ENCODE assay signal across 8 mouse cellular contexts in genomic region chr13:94037313-94038051, GRCm38 (mm10). TPM values are rescaled to one million over a fixed set of nuclear protein-coding genes. Genes with fewer than 3 reads are reported as not detected.
A peak's percentile ranks its signal among the peaks of the same experiment; 100 is the strongest.
DNase-seq lines count a peak whose midpoint lies in the region; ATAC-seq and TF ChIP-seq lines count a peak whose summit lies in the region.

No protein-coding gene starts in this region.

- no peak for TF ChIP-seq CTCF in forebrain, postnatal 0 days (IDR thresholded peaks at IDR 0.05; ENCODE audit: low read depth)

- no peaks in the 10 kb centered on the region for H3K9me3 ChIP-seq in midbrain, embryonic 10.5 days (replicated peaks)
- no peaks in the 10 kb centered on the region for H3K9me3 ChIP-seq in midbrain, embryonic 14.5 days (ENCODE audit: control insufficient read depth, low read length)
- no peaks in the 10 kb centered on the region for H3K9me3 ChIP-seq in forebrain, postnatal 0 days (ENCODE audit: low read length)
- H3K9me3 ChIP-seq in intestine, embryonic 15.5 days = no peaks in the 10 kb centered on the region
- no peaks in the 10 kb centered on the region for H3K9me3 ChIP-seq in midbrain, embryonic 16.5 days (replicated peaks; ENCODE audit: control insufficient read depth, low read length, poor library complexity, severe bottlenecking)

- no peak; the same call in 1 of the 2 replicates for ATAC-seq in midbrain, embryonic 14.5 days (ENCODE audit: low FRiP score, low TSS enrichment)
- peak; percentile 84; the same call in 1 of the 2 replicates for ATAC-seq in forebrain, postnatal 0 days
- no peak for ATAC-seq in intestine, embryonic 15.5 days
- peak; percentile 48; the same call in 1 of the 2 replicates for ATAC-seq in midbrain, embryonic 16.5 days

- H3K27me3 ChIP-seq in midbrain, embryonic 10.5 days (ENCODE audit: low read depth, poor library complexity, severe bottlenecking) = no peaks in the 10 kb centered on the region
- no peaks in the 10 kb centered on the region for H3K27me3 ChIP-seq in midbrain, embryonic 14.5 days (ENCODE audit: control insufficient read depth, insufficient read depth, low read length)
- no peaks in the 10 kb centered on the region for H3K27me3 ChIP-seq in forebrain, postnatal 0 days (ENCODE audit: insufficient read depth, low read length)
- H3K27me3 ChIP-seq in intestine, embryonic 15.5 days (replicated peaks) = no peaks in the 10 kb centered on the region
- no peaks in the 10 kb centered on the region for H3K27me3 ChIP-seq in midbrain, embryonic 16.5 days (ENCODE audit: control insufficient read depth, insufficient read depth, low read depth, low read length)

- no peaks in the 10 kb centered on the region for H3K36me3 ChIP-seq in midbrain, embryonic 10.5 days
- H3K36me3 ChIP-seq in midbrain, embryonic 14.5 days (ENCODE audit: control insufficient read depth, insufficient read depth, low read length) = no peaks in the 10 kb centered on the region
- H3K36me3 ChIP-seq in forebrain, postnatal 0 days (ENCODE audit: insufficient read depth) = no peaks in the 10 kb centered on the region
- no peaks in the 10 kb centered on the region for H3K36me3 ChIP-seq in intestine, embryonic 15.5 days
- no peaks in the 10 kb centered on the region for H3K36me3 ChIP-seq in midbrain, embryonic 16.5 days (ENCODE audit: control insufficient read depth, insufficient read depth, low read length)

- WGBS in midbrain, embryonic 10.5 days = 67% methylated on average over 6 of the region's 6 CpGs
- WGBS in midbrain, embryonic 14.5 days = 43% methylated on average over 6 of the region's 6 CpGs
- 12% methylated on average over 6 of the region's 6 CpGs for WGBS in forebrain, postnatal 0 days
- WGBS in intestine, embryonic 15.5 days = 38% methylated on average over 6 of the region's 6 CpGs
- 36% methylated on average over 6 of the region's 6 CpGs for WGBS in midbrain, embryonic 16.5 days

- H3K4me1 ChIP-seq in midbrain, embryonic 10.5 days = peaks cover 10% of the 10 kb centered on the region
- H3K4me1 ChIP-seq in midbrain, embryonic 14.5 days (ENCODE audit: control insufficient read depth, insufficient read depth, low read length) = no peaks in the 10 kb centered on the region
- no peaks in the 10 kb centered on the region; the same call in 1 of the 2 replicates for H3K4me1 ChIP-seq in forebrain, postnatal 0 days (ENCODE audit: insufficient read depth)
- no peaks in the 10 kb centered on the region for H3K4me1 ChIP-seq in intestine, embryonic 15.5 days (replicated peaks)
- H3K4me1 ChIP-seq in midbrain, embryonic 16.5 days (ENCODE audit: control insufficient read depth, insufficient read depth, low read length) = peaks cover 6% of the 10 kb centered on the region; the same call in 1 of the 2 replicates

- H3K4me3 ChIP-seq in midbrain, embryonic 10.5 days = no peak overlapping the region
- H3K4me3 ChIP-seq in midbrain, embryonic 14.5 days (replicated peaks; ENCODE audit: low read depth, low read length) = no peak overlapping the region
- no peak overlapping the region for H3K4me3 ChIP-seq in forebrain, postnatal 0 days (ENCODE audit: low read depth, low read length)
- H3K4me3 ChIP-seq in intestine, embryonic 15.5 days (replicated peaks) = no peak overlapping the region
- H3K4me3 ChIP-seq in midbrain, embryonic 16.5 days (ENCODE audit: low read depth, low read length) = no peak overlapping the region

- H3K27ac ChIP-seq in midbrain, embryonic 10.5 days (replicated peaks) = 0 out of 2 replicates have a peak overlapping the region, but pooled peaks have one; percentile 1
- H3K27ac ChIP-seq in midbrain, embryonic 14.5 days (replicated peaks; ENCODE audit: low read depth, low read length) = no peak overlapping the region
- no peak overlapping the region for H3K27ac ChIP-seq in forebrain, postnatal 0 days (ENCODE audit: low read depth, low read length)
- H3K27ac ChIP-seq in intestine, embryonic 15.5 days = peak overlapping the region; percentile 22; the same call in 1 of the 2 replicates
- 0 out of 2 replicates have a peak overlapping the region, but pooled peaks have one; percentile 37 for H3K27ac ChIP-seq in midbrain, embryonic 16.5 days (ENCODE audit: low read length)

- H3K9ac ChIP-seq in midbrain, embryonic 14.5 days (replicated peaks; ENCODE audit: low read length) = no peak overlapping the region
- no peak overlapping the region for H3K9ac ChIP-seq in forebrain, postnatal 0 days
- no peak overlapping the region for H3K9ac ChIP-seq in intestine, embryonic 15.5 days
- H3K9ac ChIP-seq in midbrain, embryonic 16.5 days (ENCODE audit: low read depth, low read length) = no peak overlapping the region

- no peak overlapping the region for H3K4me2 ChIP-seq in midbrain, embryonic 14.5 days (ENCODE audit: low read length)
- no peak overlapping the region for H3K4me2 ChIP-seq in forebrain, postnatal 0 days (ENCODE audit: low read depth)
- H3K4me2 ChIP-seq in intestine, embryonic 15.5 days (replicated peaks) = no peak overlapping the region
- no peak overlapping the region for H3K4me2 ChIP-seq in midbrain, embryonic 16.5 days (ENCODE audit: low read length)

- no peak for DNase-seq in midbrain, embryonic 10.5 days (ENCODE audit: low spot score)
- no peak for DNase-seq in midbrain, embryonic 14.5 days
- DNase-seq in forebrain, postnatal 0 days = peak; percentile 10
- DNase-seq in cerebellum, adult 11 months = no peak
- DNase-seq in B cell, adult 2 months = no peak
- DNase-seq in left cerebral cortex, adult 11 months (ENCODE audit: low spot score) = no peak

RNA-seq across cellular contexts. Expression of gene Lhfpl2, which starts 20.1 kb away (rescaled TPM):
- 18.0 and 19.0 TPM in 2 replicates for polyA plus RNA-seq in midbrain, embryonic 10.5 days (2016; fragmentation: Nextera tagmentation; extraction: Ambion mirVana)
- 7.6 and 14.2 TPM in 2 replicates for polyA plus RNA-seq in midbrain, embryonic 14.5 days (2014; fragmentation: Nextera tagmentation; extraction: Ambion mirVana)
- 16.2 and 23.6 TPM in 2 replicates for total RNA-seq in forebrain, postnatal 0 days (2014; rRNA removed)
- 9.8 and 13.3 TPM in 2 replicates for polyA plus RNA-seq in forebrain, postnatal 0 days (2015; fragmentation: Nextera tagmentation; extraction: Ambion mirVana)
- 19.4 and 19.8 TPM in 2 replicates for polyA plus RNA-seq in intestine, embryonic 15.5 days (2015; fragmentation: Nextera tagmentation; extraction: Ambion mirVana)
- 15.9 and 16.3 TPM in 2 replicates for polyA plus RNA-seq in midbrain, embryonic 16.5 days (2015; fragmentation: Nextera tagmentation; extraction: Ambion mirVana)

Comparison
In these comparisons a context has a peak if more than half of its experiments do, and no peak if none do; other contexts are left out.
1. H3K27ac ChIP-seq: peak in midbrain, embryonic 10.5 days (single experiment), intestine, embryonic 15.5 days (single experiment) and midbrain, embryonic 16.5 days (single experiment); none in midbrain, embryonic 14.5 days (single experiment) and forebrain, postnatal 0 days (single experiment).
2. ATAC-seq: peak in forebrain, postnatal 0 days (single experiment) and midbrain, embryonic 16.5 days (single experiment); none in midbrain, embryonic 14.5 days (single experiment) and intestine, embryonic 15.5 days (single experiment).